In the genomic region with DNA sequence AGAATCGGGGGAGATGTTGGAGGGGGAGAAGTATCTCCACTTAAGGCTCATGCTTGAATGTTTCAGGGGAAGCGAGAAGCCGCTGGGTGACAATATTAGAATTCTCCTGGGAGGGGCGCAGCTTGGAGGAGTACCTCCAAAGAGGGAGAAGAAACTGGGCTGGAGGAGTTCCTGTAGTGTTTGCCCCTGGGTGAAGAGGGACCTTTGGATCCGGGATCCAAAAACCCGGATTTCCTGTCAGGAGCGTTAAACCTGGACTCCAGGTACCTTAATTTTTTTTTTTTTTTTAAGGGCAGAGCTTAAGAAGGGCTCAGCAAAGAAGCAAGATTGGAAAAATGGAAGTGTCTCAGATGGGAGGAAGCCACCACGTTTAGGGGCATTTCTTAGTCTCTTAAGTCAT, we compare ENCODE assay signal across 9 mouse cellular contexts. TPM values are rescaled to one million over a fixed set of nuclear protein-coding genes. Genes with fewer than 3 reads are reported as not detected.
DNase-seq lines count a peak whose midpoint lies in the region; ATAC-seq lines count a peak whose summit lies in the region.
"Had no signal": no experiment of that assay in that cellular context is flagged by ENCODE, and none has a peak within 500 bp of the region (broad histone marks: within the 10 kb centered on the region; RNA-seq: fewer than 3 reads in every experiment).

No protein-coding gene starts in this region.

- peak overlapping the region; percentile 89 for H3K9ac ChIP-seq in heart, embryonic 13.5 days
- H3K9ac ChIP-seq in limb, embryonic 13.5 days, result no peak overlapping the region

- WGBS in heart, embryonic 13.5 days, result 4% methylated on average over 8 of the region's 8 CpGs
- WGBS in limb, embryonic 13.5 days, result 5% methylated on average over 8 of the region's 8 CpGs

- H3K4me1 ChIP-seq in heart, embryonic 13.5 days, result peaks cover 75% of the 10 kb centered on the region
- peaks cover 14% of the 10 kb centered on the region for H3K4me1 ChIP-seq in brown adipose tissue, adult 24 weeks (ENCODE audit: control insufficient read depth, insufficient read depth, insufficient read length, low read length)
- H3K4me1 ChIP-seq in limb, embryonic 13.5 days, result peaks cover 72% of the 10 kb centered on the region

- H3K36me3 ChIP-seq in heart, embryonic 13.5 days, result peaks cover 13% of the 10 kb centered on the region
- 0 out of 2 replicates have a peak, but pooled peaks cover 4% of the 10 kb centered on the region for H3K36me3 ChIP-seq in limb, embryonic 13.5 days

- H3K27me3 ChIP-seq in heart, embryonic 13.5 days (replicated peaks), result peaks cover 97% of the 10 kb centered on the region
- peaks cover 88% of the 10 kb centered on the region for H3K27me3 ChIP-seq in limb, embryonic 13.5 days

- no peak for DNase-seq in heart, postnatal 14 days
- peak; percentile 69 for DNase-seq in 416B (ENCODE audit: low read depth)
- no peak for DNase-seq in adipocyte (ENCODE audit: low spot score)
- no peak for DNase-seq in layer of hippocampus, postnatal 10 days (ENCODE audit: low spot score in 2 of 2)
- no peak for DNase-seq in left cerebral cortex, postnatal 36 days (ENCODE audit: low spot score in 2 of 2)

- ATAC-seq in heart, embryonic 13.5 days (ENCODE audit: extremely low read depth, insufficient number of reproducible peaks, low FRiP score, low TSS enrichment), result no peak
- no peak for ATAC-seq in limb, embryonic 13.5 days (ENCODE audit: low FRiP score, low read depth)

- peak overlapping the region; percentile 91 for H3K4me2 ChIP-seq in heart, embryonic 13.5 days
- H3K4me2 ChIP-seq in limb, embryonic 13.5 days (replicated peaks), result peak overlapping the region; percentile 97

- H3K9me3 ChIP-seq in heart, embryonic 13.5 days, result no peaks in the 10 kb centered on the region
- H3K9me3 ChIP-seq in limb, embryonic 13.5 days, result no peaks in the 10 kb centered on the region

- H3K27ac ChIP-seq in heart, embryonic 13.5 days (replicated peaks), result peak overlapping the region; percentile 88
- H3K27ac ChIP-seq in brown adipose tissue, adult 24 weeks (replicated peaks; ENCODE audit: low read depth, low read length), result peak overlapping the region; percentile 65
- H3K27ac ChIP-seq in limb, embryonic 13.5 days, result peak overlapping the region; percentile 22; the same call in 1 of the 2 replicates

- intact Hi-C loops in heart, postnatal 14 days (cut with DNase I), result loop anchor here (5.0 kb wide), 1 partner anchor 40 kb away; no protein-coding TSS in a partner anchor
- intact Hi-C loops in left cerebral cortex, postnatal 36 days (cut with DNase I), result loop anchor here (10.0 kb wide), 1 partner anchor 153 kb away; the partner anchor contains the start of gene Sertad1

- peak overlapping the region; percentile 68 for H3K4me3 ChIP-seq in heart, embryonic 13.5 days
- H3K4me3 ChIP-seq in brown adipose tissue, adult 24 weeks (ENCODE audit: insufficient read depth, low read depth, low read length), result peak overlapping the region; percentile 65
- peak overlapping the region; percentile 57 for H3K4me3 ChIP-seq in limb, embryonic 13.5 days

RNA-seq across cellular contexts. Expression of gene Ltbp4, which starts 5.6 kb away (rescaled TPM):
- polyA plus RNA-seq in heart, embryonic 13.5 days (2015; fragmentation: Nextera tagmentation; extraction: Ambion mirVana), result 51.3 and 53.3 TPM in 2 replicates
- total RNA-seq in heart, postnatal 14 days (2021), result 100 to 1,000 TPM; 354 to 358 TPM
- 22.8 and 25.9 TPM in 2 replicates for polyA plus RNA-seq in brown adipose tissue, adult 24 weeks (2012; ENCODE audit: insufficient read depth, insufficient read length, missing spikeins)
- polyA plus RNA-seq in limb, embryonic 13.5 days (2015; fragmentation: Nextera tagmentation; extraction: Ambion mirVana), result 25.8 and 29.3 TPM in 2 replicates
- total RNA-seq in layer of hippocampus, postnatal 10 days (2021), result 10 to 100 TPM; 49.9 to 59.2 TPM
- 10 to 100 TPM; 36.3 to 50.7 TPM for total RNA-seq in left cerebral cortex, postnatal 36 days (2021)

RNA-seq across cellular contexts. Expression of gene Shkbp1, which starts 24.0 kb away (rescaled TPM):
- 28.8 and 32.2 TPM in 2 replicates for polyA plus RNA-seq in heart, embryonic 13.5 days (2015; fragmentation: Nextera tagmentation; extraction: Ambion mirVana)
- total RNA-seq in heart, postnatal 14 days (2021), result 1 to 10 TPM; 8.6 to 9.7 TPM
- 11.6 TPM in 2 replicates for polyA plus RNA-seq in brown adipose tissue, adult 24 weeks (2012; ENCODE audit: insufficient read depth, insufficient read length, missing spikeins)
- polyA plus RNA-seq in limb, embryonic 13.5 days (2015; fragmentation: Nextera tagmentation; extraction: Ambion mirVana), result 49.2 and 54.5 TPM in 2 replicates
- total RNA-seq in layer of hippocampus, postnatal 10 days (2021), result 10 to 100 TPM; 24.9 to 29.9 TPM
- total RNA-seq in left cerebral cortex, postnatal 36 days (2021), result 10 to 100 TPM; 12.4 to 35.7 TPM

RNA-seq across cellular contexts. Expression of gene Gm20479, which starts 25.4 kb away (rescaled TPM):
- 0.83 and 0.90 TPM in 2 replicates for polyA plus RNA-seq in heart, embryonic 13.5 days (2015; fragmentation: Nextera tagmentation; extraction: Ambion mirVana)
- under 1 TPM in 1 of 2 experiments, not detected in 1; 0.76 TPM for total RNA-seq in heart, postnatal 14 days (2021)
- polyA plus RNA-seq in brown adipose tissue, adult 24 weeks (2012; ENCODE audit: insufficient read depth, insufficient read length, missing spikeins), result 3.5 TPM in 1 of 2 replicates, not detected in the other
- polyA plus RNA-seq in limb, embryonic 13.5 days (2015; fragmentation: Nextera tagmentation; extraction: Ambion mirVana), result not detected in 2 replicates
- total RNA-seq in layer of hippocampus, postnatal 10 days (2021), result not detected
- not detected for total RNA-seq in left cerebral cortex, postnatal 36 days (2021)
- total RNA-seq: layer of hippocampus, adult 18-20 months had no signal

Comparison
In these comparisons a context has a peak if more than half of its experiments do, and no peak if none do; other contexts are left out.
1. H3K27ac ChIP-seq: peak in every context shown above with its lines; median percentile 88 in heart, embryonic 13.5 days; 65 in brown adipose tissue, adult 24 weeks; 22 in limb, embryonic 13.5 days.
2. RNA of gene Ltbp4, which starts 5.6 kb away (total RNA-seq): 354 to 358 TPM in heart, postnatal 14 days; 49.9 to 59.2 TPM in layer of hippocampus, postnatal 10 days and 36.3 to 50.7 TPM in left cerebral cortex, postnatal 36 days; every median in the first group is over 4 times any median in the second.
3. Peak in every context shown above with its lines, with median percentiles within 50 percentile points of each other: H3K4me3 ChIP-seq.